Comparison of ENCODE assay signal across 10 mouse cellular contexts in genomic region chr14:20340866-20341265, GRCm38 (mm10). TPM values are rescaled to one million over a fixed set of nuclear protein-coding genes. Genes with fewer than 3 reads are reported as not detected.
DNase-seq lines count a peak whose midpoint lies in the region; ATAC-seq and TF ChIP-seq lines count a peak whose summit lies in the region.
"Had no signal": no experiment of that assay in that cellular context is flagged by ENCODE, and none has a peak within 500 bp of the region (broad histone marks: within the 10 kb centered on the region; RNA-seq: fewer than 3 reads in every experiment).

No protein-coding gene starts in this region.

- no peak overlapping the region for H3K27ac ChIP-seq in lung, postnatal 0 days (ENCODE audit: low read length)
- no peak overlapping the region for H3K27ac ChIP-seq in forebrain, embryonic 12.5 days
- H3K27ac ChIP-seq: intestine, embryonic 15.5 days; neural tube, embryonic 12.5 days had no signal

- DNase-seq in lung, postnatal 0 days (ENCODE audit: low spot score), result peak; percentile 19
- DNase-seq in lung, postnatal 25 days (ENCODE audit: low spot score), result no peak
- DNase-seq in R1 (ENCODE audit: low read depth, low spot score), result peak; percentile 43
- DNase-seq in induced T-regulatory cell, adult 2 months (ENCODE audit: low read depth), result peak; percentile 91
- DNase-seq in spleen, adult 12 weeks (ENCODE audit: low spot score), result peak; percentile 60
- DNase-seq in adrenal gland, adult (ENCODE audit: inconsistent age in 2 of 2, low spot score in 1 of 2), result no peak
- no peak for DNase-seq in right cerebral cortex, postnatal 25 days

- H3K9ac ChIP-seq in lung, postnatal 0 days (replicated peaks; ENCODE audit: low read depth), result no peak overlapping the region
- H3K9ac ChIP-seq in forebrain, embryonic 12.5 days, result no peak overlapping the region
- H3K9ac ChIP-seq: intestine, embryonic 15.5 days; neural tube, embryonic 12.5 days had no signal

- no peaks in the 10 kb centered on the region for H3K9me3 ChIP-seq in lung, postnatal 0 days (ENCODE audit: low read length)
- no peaks in the 10 kb centered on the region for H3K9me3 ChIP-seq in forebrain, embryonic 12.5 days
- H3K9me3 ChIP-seq: intestine, embryonic 15.5 days; neural tube, embryonic 12.5 days had no signal

- no peak overlapping the region for H3K4me3 ChIP-seq in lung, postnatal 0 days (ENCODE audit: low read depth, low read length)
- no peak overlapping the region for H3K4me3 ChIP-seq in forebrain, embryonic 12.5 days (replicated peaks)
- H3K4me3 ChIP-seq: intestine, embryonic 15.5 days; neural tube, embryonic 12.5 days had no signal

- no peak for ATAC-seq in lung, postnatal 0 days
- ATAC-seq in forebrain, embryonic 12.5 days (ENCODE audit: low FRiP score), result no peak
- ATAC-seq: intestine, embryonic 15.5 days had no signal

- 71% methylated on average over 7 of the region's 7 CpGs for WGBS in lung, postnatal 0 days
- 89% methylated on average over 7 of the region's 7 CpGs for WGBS in forebrain, embryonic 12.5 days

- no peaks in the 10 kb centered on the region; the same call in 1 of the 2 replicates for H3K4me1 ChIP-seq in lung, postnatal 0 days (ENCODE audit: insufficient read depth, low read depth, low read length)
- no peaks in the 10 kb centered on the region for H3K4me1 ChIP-seq in forebrain, embryonic 12.5 days
- H3K4me1 ChIP-seq: intestine, embryonic 15.5 days; neural tube, embryonic 12.5 days had no signal

- TF ChIP-seq CTCF in lung, postnatal 0 days (IDR thresholded peaks at IDR 0.05), result no peak

- no peaks in the 10 kb centered on the region; the same call in 1 of the 2 replicates for H3K36me3 ChIP-seq in lung, postnatal 0 days (ENCODE audit: insufficient read depth, low read length)
- H3K36me3 ChIP-seq in forebrain, embryonic 12.5 days (replicated peaks), result peaks cover 51% of the 10 kb centered on the region

- no peak overlapping the region for H3K4me2 ChIP-seq in lung, postnatal 0 days (replicated peaks; ENCODE audit: low read depth, low read length)
- no peak overlapping the region for H3K4me2 ChIP-seq in forebrain, embryonic 12.5 days
- H3K4me2 ChIP-seq: intestine, embryonic 15.5 days; neural tube, embryonic 12.5 days had no signal

- TF ChIP-seq EP300 in lung, postnatal 0 days (IDR thresholded peaks at IDR 0.05), result no peak

- H3K27me3 ChIP-seq in lung, postnatal 0 days (replicated peaks; ENCODE audit: insufficient read depth, low read length), result no peaks in the 10 kb centered on the region
- H3K27me3 ChIP-seq in forebrain, embryonic 12.5 days, result no peaks in the 10 kb centered on the region
- H3K27me3 ChIP-seq: intestine, embryonic 15.5 days; neural tube, embryonic 12.5 days had no signal

RNA-seq across cellular contexts. Expression of gene Ecd, which starts 7.1 kb away (rescaled TPM):
- polyA plus RNA-seq in lung, postnatal 0 days (2015; fragmentation: Nextera tagmentation; extraction: Ambion mirVana), result 19.0 and 19.1 TPM in 2 replicates
- 63.6 and 64.0 TPM in 2 replicates for polyA plus RNA-seq in forebrain, embryonic 12.5 days (2016; fragmentation: Nextera tagmentation; extraction: Ambion mirVana)

RNA-seq across cellular contexts. Expression of gene Fam149b, which starts 7.1 kb away (rescaled TPM):
- 14.7 and 16.9 TPM in 2 replicates for polyA plus RNA-seq in lung, postnatal 0 days (2015; fragmentation: Nextera tagmentation; extraction: Ambion mirVana)
- polyA plus RNA-seq in forebrain, embryonic 12.5 days (2016; fragmentation: Nextera tagmentation; extraction: Ambion mirVana), result 53.0 and 55.3 TPM in 2 replicates

RNA-seq across cellular contexts. Expression of gene Nudt13, which starts 46.4 kb away (rescaled TPM):
- 12.6 and 13.0 TPM in 2 replicates for polyA plus RNA-seq in lung, postnatal 0 days (2015; fragmentation: Nextera tagmentation; extraction: Ambion mirVana)
- 13.2 and 16.0 TPM in 2 replicates for polyA plus RNA-seq in forebrain, embryonic 12.5 days (2016; fragmentation: Nextera tagmentation; extraction: Ambion mirVana)

RNA-seq across cellular contexts. Expression of gene Dnajc9, which starts 47.8 kb away (rescaled TPM):
- 34.7 and 37.9 TPM in 2 replicates for polyA plus RNA-seq in lung, postnatal 0 days (2015; fragmentation: Nextera tagmentation; extraction: Ambion mirVana)
- polyA plus RNA-seq in forebrain, embryonic 12.5 days (2016; fragmentation: Nextera tagmentation; extraction: Ambion mirVana), result 288 and 299 TPM in 2 replicates

RNA-seq across cellular contexts. Expression of gene Mrps16, which starts 52.6 kb away (rescaled TPM):
- polyA plus RNA-seq in lung, postnatal 0 days (2015; fragmentation: Nextera tagmentation; extraction: Ambion mirVana), result 58.5 and 64.4 TPM in 2 replicates
- 59.8 and 60.2 TPM in 2 replicates for polyA plus RNA-seq in forebrain, embryonic 12.5 days (2016; fragmentation: Nextera tagmentation; extraction: Ambion mirVana)

Comparison
In these comparisons a context has a peak if more than half of its experiments do, and no peak if none do; other contexts are left out.
1. DNase-seq: peak in lung, postnatal 0 days (single experiment), R1 (single experiment), induced T-regulatory cell, adult 2 months (single experiment) and spleen, adult 12 weeks (single experiment); none in lung, postnatal 25 days (single experiment), adrenal gland, adult (0 of 2) and right cerebral cortex, postnatal 25 days (single experiment).